Mouse (Mus musculus) megakaryocyte, embryonic 14.5 days (primary cell): ENCODE results near the gene Klri2.
"Not testable (repeated sequence)": the region's sequence is repeated elsewhere in the genome, so short reads cannot be mapped to it uniquely, and the experiment has no call there.

Source experiments
- FLI1 ChIP-seq: IDR thresholded peaks from 2 replicates; pipeline ENCODE4 v1.6.1; 2012; ENCODE audit warnings: low read length, inconsistent platforms, mixed read lengths
- GATA1 ChIP-seq: IDR thresholded peaks from 3 replicates; pipeline ENCODE4 v1.6.1; 2012; ENCODE audit warnings: mixed read lengths, low read length, inconsistent platforms, borderline replicate concordance

DNA sequence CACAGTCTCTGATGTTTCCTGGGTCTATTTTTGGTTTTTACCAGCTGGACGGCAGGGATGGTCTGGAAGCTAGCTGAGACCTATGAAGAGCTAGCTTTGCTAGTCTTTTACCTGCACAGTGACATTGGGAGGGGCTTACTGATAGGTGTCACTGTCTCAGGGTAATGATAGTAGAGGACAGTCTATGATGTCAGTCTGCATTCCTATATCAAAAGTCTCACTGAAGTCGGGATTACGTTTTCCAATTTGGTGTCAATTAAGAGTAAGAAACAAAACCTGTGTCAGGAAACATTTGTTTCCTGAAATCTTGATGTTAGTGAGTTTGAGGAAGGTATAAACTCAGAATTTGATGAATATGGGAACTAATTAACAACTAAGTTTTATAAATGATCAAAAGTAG is 43.9 kb upstream of the Klri2 start, which contains the start of gene Gm156:
- TF ChIP-seq GATA1, FLI1: not testable (repeated sequence)
